Mouse (Mus musculus) kidney, adult 2 months (tissue): ENCODE data around the gene Cmc2.

Experiments used
- CTCF ChIP-seq: fragments of 200-500 bp; conservative IDR thresholded peaks from 2 replicates; pipeline ENCODE4 v1.5.1; 2011; ENCODE audit warnings: low read depth, mild to moderate bottlenecking, control low read depth, low read length, moderate library complexity, mixed read lengths; ENCODE audit not compliant: insufficient read depth, insufficient read length
- POLR2A ChIP-seq: fragments of 200-500 bp; IDR thresholded peaks from one replicate; pipeline ENCODE4 v1.6.1; 2011; ENCODE audit warnings: low read depth, low read length, control low read depth

- TF ChIP-seq CTCF (no peak), POLR2A (no peak)
These were observed 13.7 kb upstream of the Cmc2 start for GRCm38 (mm10) chr8:116934976-116935375.
